Mouse (Mus musculus): ENCODE measurements around the gene Akap6. TPM values are rescaled to one million over a fixed set of nuclear protein-coding genes. Genes with fewer than 3 reads are reported as not detected.

Gene Akap6
- polyA plus RNA-seq, 1 experiment from 2014 or later: 22.6 TPM

DNA sequence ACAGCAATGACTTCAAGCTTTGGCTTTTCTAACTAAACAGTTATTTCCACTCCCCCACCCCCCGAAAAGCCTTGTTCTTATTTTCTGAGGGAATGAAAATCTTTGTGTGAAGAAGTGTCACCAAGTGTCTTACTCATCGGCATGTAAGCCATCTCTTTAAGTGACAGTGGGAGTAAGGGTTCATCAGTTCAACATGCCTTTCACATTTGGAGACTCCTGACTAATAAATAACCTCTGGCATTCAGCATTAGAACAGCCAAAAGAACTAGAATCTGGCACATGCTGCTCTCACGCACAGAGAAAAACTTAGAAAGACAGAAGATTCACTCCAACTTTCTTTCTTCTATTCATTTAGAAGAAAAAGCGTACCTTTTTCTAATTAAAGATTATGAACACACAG lies 226.3 kb downstream of the Akap6 start:
- 84% methylated on average over 4 of the region's 4 CpGs for WGBS
- no peak for ATAC-seq
- H3K9me3 ChIP-seq (ENCODE audit: control insufficient read depth, low read length): no peaks in the 10 kb centered on the region

DNA sequence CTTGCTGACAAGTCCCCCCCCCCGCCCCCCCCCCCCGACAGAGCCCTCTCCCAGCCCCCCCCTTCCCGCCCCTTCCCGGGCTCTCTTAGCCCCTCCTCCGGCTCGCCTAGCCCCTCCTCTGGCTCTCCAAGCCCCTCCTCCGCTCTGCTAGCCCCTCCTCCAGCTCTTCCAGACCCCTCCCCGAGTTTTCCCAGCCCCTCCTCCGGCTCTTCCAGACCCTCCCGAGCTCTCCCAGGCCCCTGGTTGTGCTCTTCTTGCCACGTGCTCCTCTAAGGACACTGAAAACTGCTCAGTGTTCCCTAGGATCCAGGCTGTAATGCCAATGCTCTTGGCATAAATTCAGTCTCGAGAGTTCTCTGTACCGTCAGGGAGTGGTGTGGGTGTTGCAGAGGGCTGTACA lies 234.6 kb downstream of the Akap6 start:
- no peaks in the 10 kb centered on the region for H3K9me3 ChIP-seq (ENCODE audit: control insufficient read depth, low read length)
- H3K4me2 ChIP-seq (ENCODE audit: low read length): no peak overlapping the region
- no peak overlapping the region for H3K9ac ChIP-seq (replicated peaks; ENCODE audit: low read depth, low read length)
- 55% methylated on average over 7 of the region's 13 CpGs for WGBS
- ATAC-seq: no peak
- H3K4me1 ChIP-seq (replicated peaks; ENCODE audit: control insufficient read depth, insufficient read depth, low read length): peaks cover 10% of the 10 kb centered on the region
- no peaks in the 10 kb centered on the region for H3K36me3 ChIP-seq (ENCODE audit: control insufficient read depth, insufficient read depth)
- no peak overlapping the region for H3K4me3 ChIP-seq (replicated peaks; ENCODE audit: low read length)
- no peak overlapping the region for H3K27ac ChIP-seq (ENCODE audit: low read length)
- no peaks in the 10 kb centered on the region for H3K27me3 ChIP-seq (replicated peaks; ENCODE audit: control insufficient read depth, insufficient read depth, low read length)

More for the DNA sequence above, 226.3 kb downstream of the Akap6 start:
- Histone ChIP-seq H3K36me3 (ENCODE audit: control insufficient read depth, insufficient read depth) (no peaks in the 10 kb centered on the region), H3K9ac (replicated peaks; ENCODE audit: low read depth, low read length) (no peak overlapping the region), H3K27ac (ENCODE audit: low read length) (no peak overlapping the region), H3K4me2 (ENCODE audit: low read length) (no peak overlapping the region), H3K4me1 (replicated peaks; ENCODE audit: control insufficient read depth, insufficient read depth, low read length) (no peaks in the 10 kb centered on the region), H3K27me3 (replicated peaks; ENCODE audit: control insufficient read depth, insufficient read depth, low read length) (no peaks in the 10 kb centered on the region), H3K4me3 (replicated peaks; ENCODE audit: low read length) (no peak overlapping the region)

DNA sequence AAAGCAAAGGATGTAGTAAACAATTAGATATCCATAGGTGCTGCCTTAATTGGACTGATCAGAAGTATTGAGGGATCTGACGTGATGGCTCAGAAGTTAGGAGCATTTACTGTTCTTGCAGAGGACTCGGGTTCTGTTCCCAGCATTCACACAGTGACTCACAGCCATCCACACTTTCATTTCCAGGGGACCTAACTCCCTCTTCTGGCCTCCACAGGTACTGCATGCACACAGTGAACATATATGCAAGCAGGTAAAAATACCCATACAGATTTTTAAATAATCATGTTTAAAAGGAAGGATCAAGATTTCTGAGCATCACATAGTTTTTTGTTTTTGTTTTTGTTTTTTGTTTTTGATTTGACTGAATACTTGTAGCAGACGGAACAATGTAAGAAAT lies 235.8 kb downstream of the Akap6 start:
- H3K9me3 ChIP-seq (ENCODE audit: control insufficient read depth, low read length): no peaks in the 10 kb centered on the region

DNA sequence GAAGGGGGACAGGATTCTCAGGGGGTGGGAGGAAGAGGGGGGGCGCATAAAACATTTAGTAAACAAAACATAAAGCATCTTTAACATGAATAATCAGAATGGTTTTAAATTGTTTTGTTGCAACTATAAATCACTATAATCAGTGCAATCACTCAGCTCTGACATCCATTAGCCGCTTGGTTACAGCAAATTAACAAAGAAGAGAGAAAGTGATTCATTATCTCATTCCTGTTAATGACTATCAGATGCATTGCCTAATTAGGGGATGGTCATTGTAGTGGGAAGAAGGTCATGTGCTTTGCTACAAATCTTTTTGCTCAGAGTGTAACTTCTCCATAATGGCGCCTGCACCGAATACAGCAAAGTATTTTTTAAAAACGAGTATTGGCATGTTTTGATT lies 239.6 kb downstream of the Akap6 start:
- no peak overlapping the region for H3K4me3 ChIP-seq (replicated peaks; ENCODE audit: low read length)
- H3K4me1 ChIP-seq (replicated peaks; ENCODE audit: control insufficient read depth, insufficient read depth, low read length): peaks cover 18% of the 10 kb centered on the region
- H3K27me3 ChIP-seq (replicated peaks; ENCODE audit: control insufficient read depth, insufficient read depth, low read length): no peaks in the 10 kb centered on the region
- no peak overlapping the region for H3K4me2 ChIP-seq (ENCODE audit: low read length)
- no peak overlapping the region for H3K27ac ChIP-seq (ENCODE audit: low read length)
- WGBS: 38% methylated on average over 5 of the region's 5 CpGs
- H3K9ac ChIP-seq (replicated peaks; ENCODE audit: low read depth, low read length): no peak overlapping the region
- H3K9me3 ChIP-seq (ENCODE audit: control insufficient read depth, low read length): no peaks in the 10 kb centered on the region
- ATAC-seq: no peak
- no peaks in the 10 kb centered on the region for H3K36me3 ChIP-seq (ENCODE audit: control insufficient read depth, insufficient read depth)

More for the DNA sequence above, 235.8 kb downstream of the Akap6 start:
- no peak for ATAC-seq
- Histone ChIP-seq H3K4me1 (replicated peaks; ENCODE audit: control insufficient read depth, insufficient read depth, low read length) (peaks cover 18% of the 10 kb centered on the region), H3K4me2 (ENCODE audit: low read length) (no peak overlapping the region), H3K27me3 (replicated peaks; ENCODE audit: control insufficient read depth, insufficient read depth, low read length) (no peaks in the 10 kb centered on the region), H3K9ac (replicated peaks; ENCODE audit: low read depth, low read length) (no peak overlapping the region), H3K4me3 (replicated peaks; ENCODE audit: low read length) (no peak overlapping the region), H3K36me3 (ENCODE audit: control insufficient read depth, insufficient read depth) (no peaks in the 10 kb centered on the region), H3K27ac (ENCODE audit: low read length) (no peak overlapping the region)
- 100% methylated on average over 3 of the region's 3 CpGs for WGBS

DNA sequence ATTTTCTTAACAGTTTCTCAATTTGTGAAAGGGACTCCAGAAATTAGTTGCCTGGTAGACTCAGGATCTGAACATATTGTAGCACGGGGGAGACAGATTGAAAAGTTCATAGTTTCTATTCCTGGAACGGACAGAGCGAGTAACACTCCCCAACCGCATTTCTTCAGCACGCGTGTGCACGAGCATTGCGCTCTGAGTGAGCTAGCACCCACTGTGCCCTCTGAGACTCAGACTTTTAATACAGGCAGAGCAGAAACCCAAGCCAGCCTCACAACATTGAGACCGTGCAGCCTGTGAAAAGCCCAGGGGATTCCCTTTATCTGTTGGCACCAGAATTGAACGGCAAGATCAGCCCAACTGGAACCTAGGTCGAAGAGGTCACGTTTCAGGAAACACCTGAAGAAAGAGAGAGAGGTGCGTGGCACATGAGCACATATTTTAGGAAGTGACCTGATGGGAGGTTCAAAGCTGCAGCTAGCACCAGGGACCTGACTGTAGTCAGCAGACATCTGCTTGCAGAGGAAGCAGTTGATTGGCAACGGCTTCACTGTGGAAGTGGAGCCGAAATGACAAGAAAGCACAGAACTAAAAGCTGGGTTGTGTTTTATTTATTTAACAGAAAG lies 240.3 kb downstream of the Akap6 start:
- Histone ChIP-seq H3K4me3 (replicated peaks; ENCODE audit: low read length) (no peak overlapping the region), H3K27ac (ENCODE audit: low read length) (no peak overlapping the region), H3K27me3 (replicated peaks; ENCODE audit: control insufficient read depth, insufficient read depth, low read length) (no peaks in the 10 kb centered on the region), H3K9ac (replicated peaks; ENCODE audit: low read depth, low read length) (no peak overlapping the region), H3K36me3 (ENCODE audit: control insufficient read depth, insufficient read depth) (no peaks in the 10 kb centered on the region), H3K9me3 (ENCODE audit: control insufficient read depth, low read length) (no peaks in the 10 kb centered on the region), H3K4me2 (ENCODE audit: low read length) (no peak overlapping the region), H3K4me1 (replicated peaks; ENCODE audit: control insufficient read depth, insufficient read depth, low read length) (peaks cover 18% of the 10 kb centered on the region)
- ATAC-seq: peak; percentile 26; the same call in 1 of the 2 replicates
- WGBS: 74% methylated on average over 15 of the region's 15 CpGs

DNA sequence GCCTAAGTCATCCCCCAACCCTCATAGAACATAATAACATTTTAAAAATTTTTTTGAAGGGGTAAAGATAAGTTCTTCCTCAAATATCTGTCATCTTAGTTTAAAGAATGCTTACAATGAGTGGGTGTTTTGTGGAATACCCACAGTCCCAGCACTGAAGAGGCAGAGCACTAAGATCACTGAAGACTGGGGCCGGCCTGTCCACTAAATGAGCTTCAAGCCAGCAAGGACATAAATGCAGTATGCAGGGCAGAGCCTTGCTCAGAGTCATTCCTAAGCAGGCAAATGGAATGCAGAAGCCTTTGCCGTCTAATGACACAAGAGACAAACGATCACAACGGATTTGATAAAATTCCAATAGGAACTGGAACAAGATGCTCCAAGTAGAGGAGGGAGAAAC lies 242.8 kb downstream of the Akap6 start:
- Histone ChIP-seq H3K9me3 (ENCODE audit: control insufficient read depth, low read length) (no peaks in the 10 kb centered on the region), H3K36me3 (ENCODE audit: control insufficient read depth, insufficient read depth) (no peaks in the 10 kb centered on the region), H3K4me2 (ENCODE audit: low read length) (no peak overlapping the region), H3K27ac (ENCODE audit: low read length) (no peak overlapping the region), H3K4me3 (replicated peaks; ENCODE audit: low read length) (no peak overlapping the region), H3K27me3 (replicated peaks; ENCODE audit: control insufficient read depth, insufficient read depth, low read length) (no peaks in the 10 kb centered on the region), H3K4me1 (replicated peaks; ENCODE audit: control insufficient read depth, insufficient read depth, low read length) (peaks cover 14% of the 10 kb centered on the region), H3K9ac (replicated peaks; ENCODE audit: low read depth, low read length) (no peak overlapping the region)
- no peak for ATAC-seq
- WGBS: 87% methylated on average over 4 of the region's 4 CpGs

DNA sequence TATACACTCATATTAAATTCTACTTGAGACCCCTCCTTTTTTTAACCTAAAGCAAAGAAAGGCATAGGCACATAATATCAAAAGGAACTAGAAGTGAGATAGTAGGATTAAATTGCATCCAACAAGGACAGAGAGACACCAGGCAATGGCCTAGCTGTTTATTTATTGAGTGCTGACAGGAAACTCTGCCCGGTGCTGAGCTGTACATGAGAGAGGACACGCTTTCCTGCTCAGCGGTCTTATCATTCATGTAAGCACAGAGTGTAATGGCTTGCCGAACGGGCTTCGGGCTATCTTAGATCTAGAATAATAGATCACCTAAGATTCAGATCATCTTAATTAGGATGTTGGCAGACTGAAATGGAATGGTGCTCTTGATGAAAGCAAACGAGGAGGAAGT lies 245.1 kb downstream of the Akap6 start:
- H3K9me3 ChIP-seq (ENCODE audit: control insufficient read depth, low read length): no peaks in the 10 kb centered on the region
- H3K4me2 ChIP-seq (ENCODE audit: low read length): no peak overlapping the region
- WGBS: 77% methylated on average over 7 of the region's 7 CpGs
- no peak for ATAC-seq
- H3K4me1 ChIP-seq (replicated peaks; ENCODE audit: control insufficient read depth, insufficient read depth, low read length): peaks cover 4% of the 10 kb centered on the region
- H3K4me3 ChIP-seq (replicated peaks; ENCODE audit: low read length): no peak overlapping the region
- H3K27me3 ChIP-seq (replicated peaks; ENCODE audit: control insufficient read depth, insufficient read depth, low read length): no peaks in the 10 kb centered on the region
- no peaks in the 10 kb centered on the region for H3K36me3 ChIP-seq (ENCODE audit: control insufficient read depth, insufficient read depth)
- H3K9ac ChIP-seq (replicated peaks; ENCODE audit: low read depth, low read length): no peak overlapping the region
- no peak overlapping the region for H3K27ac ChIP-seq (ENCODE audit: low read length)

DNA sequence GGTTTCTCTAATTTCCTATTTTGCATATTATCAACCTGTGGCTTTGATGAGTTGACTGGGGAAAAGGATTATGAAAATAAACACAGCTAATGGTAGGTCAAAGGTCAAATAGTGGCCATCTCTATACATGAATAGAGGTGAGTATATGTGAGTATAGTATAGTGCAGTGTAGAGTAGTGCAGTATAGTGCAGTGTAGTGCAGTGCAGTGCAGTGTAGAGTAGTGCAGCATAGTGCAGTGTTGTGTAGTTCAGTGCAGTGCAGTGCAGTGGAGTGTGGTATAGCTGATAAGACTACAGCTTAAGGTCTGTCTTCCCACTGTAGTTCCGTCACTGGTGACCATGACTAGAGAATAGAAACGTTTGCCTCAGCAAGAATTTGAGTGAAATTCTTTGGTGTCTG lies 245.8 kb downstream of the Akap6 start:
- no peak for ATAC-seq
- Histone ChIP-seq H3K9me3 (ENCODE audit: control insufficient read depth, low read length) (no peaks in the 10 kb centered on the region), H3K4me2 (ENCODE audit: low read length) (no peak overlapping the region), H3K4me3 (replicated peaks; ENCODE audit: low read length) (no peak overlapping the region), H3K36me3 (ENCODE audit: control insufficient read depth, insufficient read depth) (no peaks in the 10 kb centered on the region), H3K9ac (replicated peaks; ENCODE audit: low read depth, low read length) (no peak overlapping the region), H3K27me3 (replicated peaks; ENCODE audit: control insufficient read depth, insufficient read depth, low read length) (no peaks in the 10 kb centered on the region), H3K27ac (ENCODE audit: low read length) (no peak overlapping the region), H3K4me1 (replicated peaks; ENCODE audit: control insufficient read depth, insufficient read depth, low read length) (no peaks in the 10 kb centered on the region)
- WGBS: 94% methylated on average over 2 of the region's 2 CpGs

DNA sequence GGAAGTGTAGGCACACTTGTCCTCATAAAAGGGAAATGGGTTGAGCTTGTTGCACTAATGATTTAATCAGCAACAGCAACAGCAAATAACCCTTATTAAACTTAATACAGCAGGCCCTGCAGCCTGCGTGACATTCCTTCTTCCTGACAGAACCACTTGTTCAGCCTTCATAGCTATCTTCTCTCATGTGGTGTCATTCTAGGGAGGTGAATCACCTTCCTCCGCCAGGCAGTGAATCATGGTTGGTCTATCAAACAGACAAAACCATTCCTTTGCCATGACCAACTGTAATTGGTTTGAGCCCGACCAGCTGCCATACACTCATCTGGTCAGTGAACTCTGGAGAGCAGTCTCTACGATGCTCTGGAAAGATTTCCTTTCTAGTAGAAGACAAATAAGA lies 251.5 kb downstream of the Akap6 start:
- no peak overlapping the region for H3K4me2 ChIP-seq (ENCODE audit: low read length)
- no peaks in the 10 kb centered on the region for H3K9me3 ChIP-seq (ENCODE audit: control insufficient read depth, low read length)
- no peaks in the 10 kb centered on the region for H3K27me3 ChIP-seq (replicated peaks; ENCODE audit: control insufficient read depth, insufficient read depth, low read length)
- no peak overlapping the region for H3K9ac ChIP-seq (replicated peaks; ENCODE audit: low read depth, low read length)
- no peaks in the 10 kb centered on the region for H3K4me1 ChIP-seq (replicated peaks; ENCODE audit: control insufficient read depth, insufficient read depth, low read length)
- H3K36me3 ChIP-seq (ENCODE audit: control insufficient read depth, insufficient read depth): no peaks in the 10 kb centered on the region
- no peak overlapping the region for H3K27ac ChIP-seq (ENCODE audit: low read length)
- ATAC-seq: no peak
- 68% methylated on average over 4 of the region's 4 CpGs for WGBS
- H3K4me3 ChIP-seq (replicated peaks; ENCODE audit: low read length): no peak overlapping the region

DNA sequence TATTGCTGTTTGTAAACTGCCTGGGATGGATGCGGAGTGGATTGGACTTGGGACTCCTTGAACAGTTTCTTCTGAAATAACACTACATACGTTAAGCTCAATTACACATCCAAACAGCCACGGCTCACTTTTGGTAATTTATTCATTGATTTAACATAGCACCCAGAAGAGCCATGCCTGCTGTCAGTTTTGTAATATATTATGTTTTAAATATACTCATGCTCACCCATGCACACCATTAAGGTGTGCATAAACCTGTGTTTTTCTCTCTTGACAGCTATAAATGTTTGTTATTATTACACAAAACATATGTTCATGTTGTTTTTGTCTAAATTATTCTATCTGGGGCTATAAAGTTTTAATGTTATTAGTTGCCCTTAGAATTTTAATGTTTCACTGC lies 258.4 kb downstream of the Akap6 start:
- H3K27me3 ChIP-seq (replicated peaks; ENCODE audit: control insufficient read depth, insufficient read depth, low read length): no peaks in the 10 kb centered on the region
- no peak for ATAC-seq
- H3K9ac ChIP-seq (replicated peaks; ENCODE audit: low read depth, low read length): no peak overlapping the region
- no peaks in the 10 kb centered on the region for H3K9me3 ChIP-seq (ENCODE audit: control insufficient read depth, low read length)
- no peak overlapping the region for H3K4me2 ChIP-seq (ENCODE audit: low read length)
- no peaks in the 10 kb centered on the region for H3K36me3 ChIP-seq (ENCODE audit: control insufficient read depth, insufficient read depth)
- H3K27ac ChIP-seq (ENCODE audit: low read length): no peak overlapping the region
- no peak overlapping the region for H3K4me3 ChIP-seq (replicated peaks; ENCODE audit: low read length)
- 65% methylated on average over 3 of the region's 3 CpGs for WGBS
- H3K4me1 ChIP-seq (replicated peaks; ENCODE audit: control insufficient read depth, insufficient read depth, low read length): peaks cover 3% of the 10 kb centered on the region; the same call in 1 of the 2 replicates
